Comparison of ENCODE assay signal across 27 mouse cellular contexts in the genomic region with DNA sequence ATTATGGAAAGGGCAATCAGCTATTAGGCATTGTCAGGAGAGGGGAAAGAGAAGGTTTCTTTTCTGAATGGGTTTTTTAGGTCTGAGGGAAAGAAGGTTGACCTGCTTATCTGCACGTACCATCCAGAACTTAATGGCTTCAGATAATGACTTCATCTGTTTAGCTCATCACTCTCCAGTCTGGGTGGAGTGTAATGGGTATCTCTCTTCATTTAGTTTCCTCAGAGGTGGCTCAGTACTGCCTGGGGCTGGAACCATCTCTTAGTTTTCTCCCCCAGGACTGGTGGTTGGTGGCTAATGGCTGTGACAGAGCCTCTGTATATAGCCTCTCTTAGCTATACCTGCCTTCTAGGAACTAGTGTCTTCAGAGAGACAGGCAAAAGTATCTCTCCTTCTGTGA. TPM values are rescaled to one million over a fixed set of nuclear protein-coding genes. Genes with fewer than 3 reads are reported as not detected.
DNase-seq lines count a peak whose midpoint lies in the region; ATAC-seq lines count a peak whose summit lies in the region.
"Had no signal": no experiment of that assay in that cellular context is flagged by ENCODE, and none has a peak within 500 bp of the region (broad histone marks: within the 10 kb centered on the region; RNA-seq: fewer than 3 reads in every experiment).

No protein-coding gene starts in this region.

- no peak overlapping the region for H3K27ac ChIP-seq in hindbrain, embryonic 16.5 days (ENCODE audit: low read depth, low read length)
- no peak overlapping the region for H3K27ac ChIP-seq in hindbrain, embryonic 12.5 days
- no peak overlapping the region for H3K27ac ChIP-seq in neural tube, embryonic 15.5 days (replicated peaks)
- H3K27ac ChIP-seq: embryonic facial prominence, embryonic 10.5 days; embryonic facial prominence, embryonic 13.5 days; forebrain, embryonic 12.5 days; forebrain, embryonic 15.5 days; gastrocnemius, adult 2 months; heart, embryonic 15.5 days; hindbrain, embryonic 14.5 days had no signal

- no peak overlapping the region for H3K4me3 ChIP-seq in hindbrain, embryonic 16.5 days (ENCODE audit: low read length)
- H3K4me3 ChIP-seq in hindbrain, embryonic 12.5 days = no peak overlapping the region
- no peak overlapping the region for H3K4me3 ChIP-seq in neural tube, embryonic 15.5 days (replicated peaks)
- H3K4me3 ChIP-seq: embryonic facial prominence, embryonic 10.5 days; embryonic facial prominence, embryonic 13.5 days; erythroblast, embryonic 14.5 days; forebrain, embryonic 12.5 days; forebrain, embryonic 15.5 days; gastrocnemius, adult 2 months; heart, embryonic 12.5 days; heart, embryonic 15.5 days had no signal

- no peaks in the 10 kb centered on the region for H3K27me3 ChIP-seq in hindbrain, embryonic 16.5 days (replicated peaks; ENCODE audit: control insufficient read depth, insufficient read depth, low read length)
- no peaks in the 10 kb centered on the region for H3K27me3 ChIP-seq in hindbrain, embryonic 12.5 days
- no peaks in the 10 kb centered on the region for H3K27me3 ChIP-seq in neural tube, embryonic 15.5 days (replicated peaks)
- H3K27me3 ChIP-seq: embryonic facial prominence, embryonic 13.5 days; forebrain, embryonic 12.5 days; forebrain, embryonic 15.5 days; heart, embryonic 12.5 days; heart, embryonic 15.5 days had no signal

- DNase-seq in neural tube, embryonic 10.5 days (ENCODE audit: extremely low spot score, low spot score) = no peak
- no peak for DNase-seq in frontal cortex, postnatal 36 days (ENCODE audit: low spot score in 2 of 2)
- DNase-seq: adrenal gland, adult 2 months; adrenal gland, postnatal 14 days; cerebellum, adult 11 months; cerebellum, adult 8-10 months; cerebellum, postnatal 10 days; cerebellum, postnatal 36 days; embryo, embryonic 11 days; gastrocnemius, adult 2 months; gastrocnemius, postnatal 14 days; heart, postnatal 10 days; heart, postnatal 36 days had no signal

- no peak overlapping the region for H3K4me2 ChIP-seq in hindbrain, embryonic 16.5 days (ENCODE audit: low read length)
- no peak overlapping the region for H3K4me2 ChIP-seq in hindbrain, embryonic 12.5 days (replicated peaks)
- no peak overlapping the region for H3K4me2 ChIP-seq in neural tube, embryonic 15.5 days
- H3K4me2 ChIP-seq: embryonic facial prominence, embryonic 13.5 days; forebrain, embryonic 12.5 days; forebrain, embryonic 15.5 days; heart, embryonic 12.5 days; heart, embryonic 15.5 days; hindbrain, embryonic 14.5 days had no signal

- peak; percentile 61; the same call in 1 of the 2 replicates for ATAC-seq in hindbrain, embryonic 16.5 days
- ATAC-seq in hindbrain, embryonic 12.5 days (ENCODE audit: low FRiP score) = no peak
- peak; percentile 41; the same call in 1 of the 2 replicates for ATAC-seq in neural tube, embryonic 15.5 days (ENCODE audit: low FRiP score)
- 0 out of 2 replicates have a peak, but pooled peaks have one; percentile 26 for ATAC-seq in megakaryocyte progenitor cell, adult 5-6 weeks (replicated peaks; ENCODE audit: poor library complexity)
- ATAC-seq: CD4-positive, CD25-positive, alpha-beta regulatory T cell, adult 4 months; forebrain, embryonic 15.5 days had no signal

- H3K9ac ChIP-seq in hindbrain, embryonic 16.5 days (ENCODE audit: low read depth, low read length) = no peak overlapping the region
- no peak overlapping the region for H3K9ac ChIP-seq in hindbrain, embryonic 12.5 days
- H3K9ac ChIP-seq in neural tube, embryonic 15.5 days (replicated peaks) = no peak overlapping the region
- H3K9ac ChIP-seq: embryonic facial prominence, embryonic 13.5 days; forebrain, embryonic 12.5 days; forebrain, embryonic 15.5 days; heart, embryonic 12.5 days; heart, embryonic 15.5 days; hindbrain, embryonic 14.5 days had no signal

- WGBS in hindbrain, embryonic 16.5 days = 53% methylated on average over 1 of the region's 1 CpGs
- 68% methylated on average over 1 of the region's 1 CpGs for WGBS in hindbrain, embryonic 12.5 days
- 61% methylated on average over 1 of the region's 1 CpGs for WGBS in neural tube, embryonic 15.5 days

- peaks cover 4% of the 10 kb centered on the region for H3K36me3 ChIP-seq in hindbrain, embryonic 16.5 days (ENCODE audit: control insufficient read depth, insufficient read depth, low read length)
- peaks cover 9% of the 10 kb centered on the region; the same call in 1 of the 2 replicates for H3K36me3 ChIP-seq in hindbrain, embryonic 12.5 days
- H3K36me3 ChIP-seq in neural tube, embryonic 15.5 days = peaks cover 12% of the 10 kb centered on the region

- H3K9me3 ChIP-seq in hindbrain, embryonic 16.5 days (ENCODE audit: control insufficient read depth, low read length) = no peaks in the 10 kb centered on the region
- H3K9me3 ChIP-seq in hindbrain, embryonic 12.5 days (replicated peaks) = no peaks in the 10 kb centered on the region
- no peaks in the 10 kb centered on the region for H3K9me3 ChIP-seq in neural tube, embryonic 15.5 days (replicated peaks)
- H3K9me3 ChIP-seq: embryonic facial prominence, embryonic 10.5 days; embryonic facial prominence, embryonic 13.5 days; forebrain, embryonic 12.5 days; forebrain, embryonic 15.5 days; heart, embryonic 12.5 days; heart, embryonic 15.5 days had no signal

- no peaks in the 10 kb centered on the region for H3K4me1 ChIP-seq in hindbrain, embryonic 16.5 days (ENCODE audit: control insufficient read depth, insufficient read depth, low read depth, low read length)
- no peaks in the 10 kb centered on the region for H3K4me1 ChIP-seq in hindbrain, embryonic 12.5 days
- H3K4me1 ChIP-seq in neural tube, embryonic 15.5 days = peaks cover 4% of the 10 kb centered on the region; the same call in 1 of the 2 replicates
- H3K4me1 ChIP-seq: forebrain, embryonic 12.5 days; forebrain, embryonic 15.5 days had no signal

RNA-seq across cellular contexts. Expression of gene Adora2a, which starts 25.3 kb away (rescaled TPM):
- 3.6 and 4.6 TPM in 2 replicates for polyA plus RNA-seq in hindbrain, embryonic 16.5 days (2015; fragmentation: Nextera tagmentation; extraction: Ambion mirVana)
- polyA plus RNA-seq in hindbrain, embryonic 12.5 days (2016; fragmentation: Nextera tagmentation; extraction: Ambion mirVana) = 2.5 and 3.0 TPM in 2 replicates
- polyA plus RNA-seq in neural tube, embryonic 15.5 days (2015; fragmentation: Nextera tagmentation; extraction: Ambion mirVana) = 3.3 and 4.6 TPM in 2 replicates
- total RNA-seq in megakaryocyte progenitor cell, adult 5-6 weeks (2015) = 0.91 and 0.93 TPM in 2 replicates
- 0.54 and 0.88 TPM in 2 replicates for total RNA-seq in megakaryocyte progenitor cell, adult 5-6 weeks (2017)
- total RNA-seq: MEL had no signal
- polyA plus RNA-seq: erythroblast, embryonic 14.5 days had no signal
